Mouse (Mus musculus): ENCODE data around the gene Wdr35.

The Wdr35 gene

GRCm38 (mm10) chr12:9052075-9052829 lies 78.6 kb downstream of the Wdr35 start:
- peak; percentile 68 to 81 for DNase-seq (ENCODE audit: low spot score in 2 of 2)

DNA sequence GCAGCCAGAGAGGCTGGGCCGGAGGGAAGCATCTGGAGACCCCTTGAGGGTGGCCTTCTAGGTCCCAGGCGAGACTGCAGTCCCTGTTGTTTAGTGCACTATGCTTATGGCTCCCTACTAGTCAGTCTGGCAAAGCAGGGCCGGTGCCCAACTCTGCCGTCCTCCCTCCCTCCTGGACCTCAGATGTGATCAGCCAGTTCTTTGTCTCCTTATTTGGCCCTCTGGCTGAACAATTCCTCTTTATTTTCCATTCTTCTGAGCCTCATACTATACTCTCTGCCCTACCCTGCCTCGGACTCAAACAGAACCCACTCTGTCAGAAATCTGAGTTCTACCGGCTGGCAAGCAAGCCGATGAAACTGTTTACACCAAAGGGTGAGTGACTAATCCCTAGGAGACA lies 79.7 kb downstream of the Wdr35 start:
- no peak for DNase-seq (ENCODE audit: low spot score in 2 of 2)

GRCm38 (mm10) chr12:9054012-9054411 lies 80.3 kb downstream of the Wdr35 start:
- no peak for DNase-seq (ENCODE audit: low spot score in 2 of 2)

DNA sequence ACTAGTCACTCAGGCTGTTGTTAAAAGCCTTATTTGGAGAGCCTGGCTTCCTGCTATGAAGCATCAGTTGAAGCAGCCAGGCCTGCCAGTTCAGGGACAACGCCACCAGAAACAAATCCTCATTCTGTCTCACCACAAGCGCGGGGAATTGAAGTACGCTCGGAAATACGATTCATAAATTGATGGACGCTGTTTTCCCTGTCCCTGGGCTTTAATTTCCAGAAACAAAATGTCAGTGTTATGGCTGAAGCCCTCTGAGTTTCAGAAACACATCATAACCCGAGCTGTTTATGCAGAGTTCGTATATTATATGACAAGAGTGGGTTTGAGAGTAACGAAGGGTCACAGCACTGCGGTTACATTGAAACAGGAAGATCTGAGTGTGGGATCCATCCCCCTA lies 81.6 kb downstream of the Wdr35 start:
- DNase-seq (ENCODE audit: low spot score in 2 of 2) = no peak

- DNase-seq (ENCODE audit: low spot score in 2 of 2) = no peak
These were observed 85.8 kb downstream of the Wdr35 start for GRCm38 (mm10) chr12:9059502-9059901.

GRCm38 (mm10) chr12:9059965-9060364 lies 86.3 kb downstream of the Wdr35 start:
- no peak for DNase-seq (ENCODE audit: low spot score in 2 of 2)

DNA sequence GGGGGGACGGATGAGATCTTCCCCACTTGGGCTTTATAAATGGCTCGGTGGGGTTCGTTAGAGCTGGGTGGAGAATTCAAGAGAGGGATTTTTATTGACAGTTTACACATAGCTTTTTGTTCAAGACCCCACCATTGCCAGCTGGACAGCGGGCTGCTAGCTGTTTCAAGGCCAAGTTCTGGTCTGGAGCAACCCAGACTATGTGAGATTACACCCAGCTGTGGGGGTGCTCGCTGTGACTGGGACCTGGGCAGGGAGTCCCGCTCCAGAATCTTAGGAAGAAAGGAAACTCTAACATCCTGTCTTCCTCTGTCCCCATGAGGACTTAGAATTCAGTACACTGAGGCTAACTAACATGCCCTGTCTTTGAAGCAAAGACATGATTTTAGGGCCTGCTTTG lies 89.9 kb downstream of the Wdr35 start:
- DNase-seq (ENCODE audit: low spot score in 2 of 2) = no peak

- no peak for DNase-seq (ENCODE audit: low spot score in 2 of 2)
These were observed 97.4 kb downstream of the Wdr35 start for GRCm38 (mm10) chr12:9071058-9071457.

DNA sequence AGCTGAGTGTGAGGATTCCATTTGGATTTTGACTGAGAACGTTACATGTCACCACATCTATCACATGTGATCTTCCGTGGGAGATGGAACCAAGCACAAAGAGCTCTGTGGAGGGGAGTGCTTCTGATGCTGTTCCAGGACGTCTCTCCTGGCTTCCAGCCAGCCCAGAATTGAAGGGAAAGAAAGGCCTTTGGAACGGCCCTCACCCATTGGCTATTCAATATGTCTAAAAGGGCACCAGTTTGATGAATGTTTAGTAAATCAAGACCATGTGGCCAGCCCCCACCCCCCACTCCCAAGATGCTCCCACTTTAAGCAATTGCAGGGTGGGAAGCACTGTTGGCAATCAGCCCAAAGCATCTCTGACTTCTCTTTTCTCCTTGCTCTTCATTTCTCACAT lies 97.8 kb downstream of the Wdr35 start:
- DNase-seq (ENCODE audit: low spot score in 2 of 2) = peak in 1 of 2 experiments; percentile 12

DNA sequence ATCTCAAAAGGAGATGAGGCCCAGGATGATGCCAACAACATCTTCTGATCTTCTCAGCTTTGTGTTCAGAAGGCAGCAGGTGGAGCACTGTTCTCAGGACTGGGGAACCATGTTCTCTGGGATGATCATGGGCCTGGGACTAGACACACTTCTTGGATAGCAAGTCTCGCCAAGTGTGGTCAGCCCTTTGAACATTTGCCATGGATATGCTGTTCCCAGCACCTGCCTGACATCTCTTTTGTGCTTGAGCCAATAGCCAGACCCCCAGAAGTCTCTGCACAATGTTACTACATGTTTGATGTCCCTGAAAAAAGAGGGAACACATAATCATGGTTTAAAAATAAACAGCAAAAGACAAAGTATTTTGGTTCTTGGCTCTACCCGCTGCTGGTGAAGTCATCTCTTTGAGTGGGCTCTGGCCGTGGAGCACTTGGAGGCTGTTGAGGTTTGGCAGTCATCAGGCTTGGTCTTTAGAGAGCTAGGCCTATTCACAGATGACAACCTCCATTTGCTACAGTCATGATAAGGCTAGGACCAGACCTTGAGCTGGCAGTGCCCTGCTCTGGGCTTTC lies 103.9 kb downstream of the Wdr35 start:
- DNase-seq (ENCODE audit: low spot score in 2 of 2) = no peak

Measured in cerebellum, postnatal 4 days (tissue).